Mouse (Mus musculus) stomach, embryonic 14.5 days (tissue): ENCODE measurements at regions not wholly inside any gene's neighbourhood (a gene's known extent, or its start where the extent isn't known, plus 50 kb on each side); places are given as distances from the start of the nearest gene placed in this dataset.

Source experiments
- ATAC-seq: fragments of 200-750 bp; cut with Nextera tagmentation; 2 replicates; pipeline ENCODE4 v1.8.0; 2017; ENCODE audit warnings: low read depth, moderate TSS enrichment; ENCODE audit not compliant: insufficient number of reproducible peaks, insufficient read depth, low FRiP score
- H3K27ac ChIP-seq: fragments of 300-500 bp; sonication (generic); 2 replicates; pipeline ENCODE4 v1.5.1; 2014; ENCODE audit warnings: mild to moderate bottlenecking, low read length, moderate library complexity, mixed read lengths
- H3K27me3 ChIP-seq: fragments of 300-500 bp; sonication (generic); 2 replicates; pipeline ENCODE4 v1.6.1; 2014; ENCODE audit warnings: low read length, control low read depth, mixed read lengths; ENCODE audit not compliant: control insufficient read depth, insufficient read depth
- H3K36me3 ChIP-seq: fragments of 300-500 bp; sonication (generic); 2 replicates; pipeline ENCODE4 v1.6.1; 2014; ENCODE audit warnings: mild to moderate bottlenecking, control low read depth, low read length, moderate library complexity, mixed read lengths; ENCODE audit not compliant: control insufficient read depth, insufficient read depth
- H3K4me1 ChIP-seq: fragments of 300-500 bp; sonication (generic); 2 replicates; pipeline ENCODE4 v1.6.1; 2014; ENCODE audit warnings: low read length, control low read depth, mixed read lengths; ENCODE audit not compliant: control insufficient read depth, insufficient read depth
- H3K4me2 ChIP-seq: fragments of 300-500 bp; sonication (generic); replicated peaks from 2 replicates; pipeline ENCODE4 v1.6.1; 2014; ENCODE audit warnings: low read depth, low read length, control low read depth
- H3K4me3 ChIP-seq: fragments of 300-500 bp; sonication (generic); 2 replicates; pipeline ENCODE4 v1.5.1; 2014; ENCODE audit warnings: low read depth, low read length, control low read depth
- H3K9ac ChIP-seq: fragments of 300-500 bp; sonication (generic); replicated peaks from 2 replicates; pipeline ENCODE4 v1.6.1; 2014; ENCODE audit warnings: low read depth, mild to moderate bottlenecking, control low read depth, low read length, moderate library complexity, mixed read lengths
- H3K9me3 ChIP-seq: fragments of 300-500 bp; sonication (generic); 2 replicates; pipeline ENCODE4 v1.6.1; 2016; ENCODE audit warnings: low read depth, low read length, control low read depth; ENCODE audit not compliant: control insufficient read depth
- WGBS: fragments of 180-500 bp; shearing (Covaris S2); extraction: QIAGEN DNeasy Blood & Tissue Kit; methylation state at CpG from one replicate; pipeline ENCODE4 v1.1.7; 2014; 5-methylcytosine and 5-hydroxymethylcytosine counted together

DNA sequence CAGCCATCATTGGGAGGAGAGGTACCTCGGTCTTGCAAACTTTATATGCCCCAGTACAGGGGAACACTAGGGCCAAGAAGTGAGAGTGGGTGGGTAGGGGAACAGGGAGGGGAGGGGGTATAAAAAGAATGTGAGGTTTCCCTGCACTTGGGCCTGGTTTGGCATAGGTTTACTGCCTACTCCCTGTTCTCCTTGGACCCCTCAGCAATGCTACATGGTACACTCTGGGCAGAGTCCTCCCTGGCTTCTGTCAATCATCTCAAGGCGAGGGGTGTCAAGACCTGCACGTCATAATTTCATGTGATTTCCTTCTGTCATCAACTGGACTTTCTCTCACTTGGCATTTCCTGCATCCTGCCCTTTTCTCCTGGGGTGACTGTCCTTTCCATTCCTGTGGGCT, 330.9 kb downstream of the Mllt3 start:
- no peak for ATAC-seq
- no peak overlapping the region for H3K9ac ChIP-seq
- H3K9me3 ChIP-seq = peaks cover 3% of the 10 kb centered on the region; the same call in 1 of the 2 replicates
- H3K27ac ChIP-seq = no peak overlapping the region
- WGBS = 67% methylated on average over 3 of the region's 3 CpGs
- no peaks in the 10 kb centered on the region for H3K4me1 ChIP-seq
- no peaks in the 10 kb centered on the region for H3K36me3 ChIP-seq
- no peak overlapping the region for H3K4me3 ChIP-seq
- H3K27me3 ChIP-seq = no peaks in the 10 kb centered on the region
- no peak overlapping the region for H3K4me2 ChIP-seq

DNA sequence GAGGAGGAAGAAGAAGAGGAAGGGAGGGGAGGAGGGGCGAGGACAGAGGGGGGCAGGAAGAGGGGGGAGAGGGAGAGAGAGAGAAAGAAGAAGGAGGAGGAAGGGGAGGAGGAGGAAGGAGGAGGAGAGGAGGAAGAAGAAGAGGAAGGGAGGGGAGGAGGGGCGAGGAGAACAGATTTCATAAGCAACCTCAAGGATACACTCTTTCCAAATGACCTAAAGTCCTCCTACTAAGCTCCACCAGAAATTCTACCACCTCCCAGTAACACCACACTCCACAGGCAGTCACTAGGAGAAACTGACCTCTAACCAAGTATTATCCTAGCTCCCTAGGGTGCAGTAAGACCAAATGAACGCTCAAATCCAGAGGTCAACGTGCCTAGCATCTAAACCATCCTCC, 332.1 kb downstream of the Mllt3 start:
- H3K9ac ChIP-seq = no peak overlapping the region
- no peak overlapping the region for H3K4me3 ChIP-seq
- H3K9me3 ChIP-seq = peaks cover 3% of the 10 kb centered on the region; the same call in 1 of the 2 replicates
- 75% methylated on average over 4 of the region's 4 CpGs for WGBS
- no peaks in the 10 kb centered on the region for H3K27me3 ChIP-seq
- H3K4me2 ChIP-seq = no peak overlapping the region
- no peak for ATAC-seq
- no peaks in the 10 kb centered on the region for H3K4me1 ChIP-seq
- no peaks in the 10 kb centered on the region for H3K36me3 ChIP-seq
- no peak overlapping the region for H3K27ac ChIP-seq

DNA sequence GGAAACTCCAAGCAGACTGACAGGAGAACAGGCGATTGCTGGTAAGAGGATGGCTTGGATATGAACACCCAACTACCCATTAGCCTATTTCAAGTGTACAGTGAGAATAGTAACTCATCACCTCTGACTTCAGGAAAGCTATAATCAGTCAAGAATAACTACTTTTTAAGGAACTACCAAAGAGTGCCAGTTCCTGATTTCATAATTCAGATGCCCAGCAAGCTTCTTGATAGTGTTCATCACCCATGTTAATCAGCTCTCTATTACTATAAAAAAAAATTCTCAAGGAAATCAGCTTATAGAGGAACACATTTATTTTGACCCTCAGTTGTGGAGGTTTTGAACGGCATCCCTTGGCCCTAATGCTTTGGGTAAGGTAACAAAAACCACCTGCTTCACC, 332.7 kb downstream of the Mllt3 start:
- H3K4me2 ChIP-seq = no peak overlapping the region
- no peaks in the 10 kb centered on the region for H3K27me3 ChIP-seq
- H3K27ac ChIP-seq = no peak overlapping the region
- H3K9me3 ChIP-seq = peaks cover 2% of the 10 kb centered on the region; the same call in 1 of the 2 replicates
- 73% methylated on average over 2 of the region's 2 CpGs for WGBS
- H3K4me3 ChIP-seq = no peak overlapping the region
- no peaks in the 10 kb centered on the region for H3K36me3 ChIP-seq
- no peaks in the 10 kb centered on the region for H3K4me1 ChIP-seq
- no peak overlapping the region for H3K9ac ChIP-seq
- ATAC-seq = no peak

DNA sequence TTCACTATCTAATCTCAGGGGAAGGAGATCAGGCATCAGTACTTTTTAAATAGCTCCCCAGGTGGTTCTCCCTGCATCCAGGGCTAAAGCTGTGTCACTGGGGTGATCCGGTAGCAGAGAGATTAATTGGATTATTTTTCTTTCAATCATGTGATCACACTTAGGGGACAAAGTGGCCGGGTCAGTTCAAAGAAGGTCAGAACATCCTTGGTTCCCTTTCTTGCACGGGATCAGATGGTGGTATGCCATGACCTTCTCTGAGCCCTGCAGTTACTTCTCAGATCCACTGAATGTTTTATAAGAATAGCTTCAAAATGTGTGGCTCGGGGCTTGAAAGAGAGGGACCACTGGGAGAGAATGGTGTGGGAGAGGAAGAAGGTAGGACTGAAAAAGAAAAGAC, 333.6 kb downstream of the Mllt3 start:
- Histone ChIP-seq H3K4me3 (no peak overlapping the region), H3K4me2 (no peak overlapping the region), H3K9ac (no peak overlapping the region), H3K36me3 (no peaks in the 10 kb centered on the region), H3K4me1 (no peaks in the 10 kb centered on the region), H3K9me3 (no peaks in the 10 kb centered on the region), H3K27ac (no peak overlapping the region), H3K27me3 (no peaks in the 10 kb centered on the region)
- 40% methylated on average over 4 of the region's 4 CpGs for WGBS
- no peak for ATAC-seq

DNA sequence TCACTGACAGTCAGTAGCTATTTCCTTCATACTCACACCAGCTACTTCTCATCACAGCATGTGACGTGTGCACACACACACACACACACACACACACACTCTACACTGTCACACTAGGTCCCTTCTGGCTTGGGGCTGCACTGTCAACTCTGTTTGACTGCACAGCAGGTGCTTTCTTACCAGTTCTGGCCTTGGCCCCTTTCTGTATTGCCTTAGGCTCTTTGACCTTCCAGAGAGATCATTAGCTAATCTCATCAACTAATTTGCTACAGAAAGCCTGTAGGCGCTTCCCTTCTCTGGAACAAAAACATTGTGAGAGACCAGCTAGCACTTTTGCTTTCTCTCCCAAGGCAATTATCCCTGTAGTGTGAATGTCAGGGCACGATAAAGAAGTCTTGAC, 334.4 kb downstream of the Mllt3 start:
- H3K9me3 ChIP-seq = no peaks in the 10 kb centered on the region
- H3K4me2 ChIP-seq = no peak overlapping the region
- WGBS = 70% methylated on average over 3 of the region's 3 CpGs
- H3K27me3 ChIP-seq = no peaks in the 10 kb centered on the region
- H3K27ac ChIP-seq = no peak overlapping the region
- H3K4me3 ChIP-seq = no peak overlapping the region
- H3K36me3 ChIP-seq = no peaks in the 10 kb centered on the region
- no peaks in the 10 kb centered on the region for H3K4me1 ChIP-seq
- H3K9ac ChIP-seq = no peak overlapping the region
- ATAC-seq = no peak

DNA sequence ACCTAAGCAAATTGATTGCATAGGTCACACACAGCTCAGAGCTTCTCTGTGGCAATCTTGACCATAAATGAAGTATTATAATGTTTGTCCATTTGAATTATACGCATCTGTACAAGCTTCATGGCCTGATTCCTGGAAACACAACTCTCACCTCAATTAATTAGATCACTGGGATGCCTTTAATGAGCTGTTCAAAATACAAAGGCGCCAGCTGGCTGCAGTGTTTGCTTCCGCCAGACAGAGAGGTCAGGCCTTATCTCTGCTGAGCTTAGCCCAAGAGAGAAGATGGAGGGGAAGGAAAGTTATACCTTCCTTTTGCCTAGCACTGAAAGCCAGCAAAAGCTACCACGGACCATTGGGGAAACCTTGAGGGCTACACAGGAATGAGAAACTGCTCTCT, 336.2 kb downstream of the Mllt3 start:
- Histone ChIP-seq H3K27me3 (no peaks in the 10 kb centered on the region), H3K9me3 (no peaks in the 10 kb centered on the region), H3K9ac (no peak overlapping the region), H3K4me3 (no peak overlapping the region), H3K4me1 (no peaks in the 10 kb centered on the region), H3K4me2 (no peak overlapping the region), H3K27ac (no peak overlapping the region), H3K36me3 (no peaks in the 10 kb centered on the region)
- ATAC-seq = no peak
- WGBS = 72% methylated on average over 4 of the region's 4 CpGs

DNA sequence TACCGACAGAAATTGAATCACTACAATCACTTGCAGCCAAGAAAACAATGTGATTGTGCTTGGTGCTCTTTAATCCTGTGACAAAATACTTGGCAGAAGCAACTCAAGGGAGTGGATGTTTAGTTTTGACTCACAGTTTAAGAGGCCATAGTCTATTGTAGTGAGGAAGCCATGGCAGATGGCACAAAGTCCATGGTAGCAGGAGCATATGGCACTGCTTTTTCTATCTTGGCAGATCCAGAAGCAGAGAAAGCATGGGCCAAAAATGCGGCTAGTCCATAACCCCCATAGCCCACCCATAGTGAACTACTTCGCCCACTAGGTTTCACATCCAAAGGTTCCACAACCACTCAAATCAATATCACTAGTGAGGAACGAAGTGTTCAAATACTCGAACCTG, 337.4 kb downstream of the Mllt3 start:
- WGBS = 96% methylated on average over 5 of the region's 5 CpGs
- Histone ChIP-seq H3K4me1 (no peaks in the 10 kb centered on the region), H3K4me3 (no peak overlapping the region), H3K36me3 (no peaks in the 10 kb centered on the region), H3K27ac (no peak overlapping the region), H3K9me3 (no peaks in the 10 kb centered on the region), H3K27me3 (no peaks in the 10 kb centered on the region), H3K9ac (no peak overlapping the region), H3K4me2 (no peak overlapping the region)
- no peak for ATAC-seq

DNA sequence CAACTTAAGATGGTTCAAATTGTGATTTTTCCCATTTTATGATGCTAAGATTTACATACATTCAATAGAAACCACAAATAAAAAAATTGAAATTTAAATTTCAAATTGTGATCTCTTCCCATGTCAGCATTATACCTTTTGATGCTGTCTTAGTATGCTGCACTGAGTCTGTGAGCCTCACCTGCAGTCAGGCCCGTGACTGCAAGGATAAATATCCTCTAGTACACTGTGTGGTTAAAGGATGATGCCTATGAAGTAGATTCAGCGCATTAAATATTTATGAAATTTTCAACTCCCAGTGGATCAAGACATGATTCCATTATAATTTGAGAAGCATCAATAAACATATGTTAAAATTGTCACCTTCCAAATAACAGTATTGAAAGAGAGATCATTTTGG, 340.4 kb downstream of the Mllt3 start:
- H3K27ac ChIP-seq = no peak overlapping the region
- ATAC-seq = no peak
- no peaks in the 10 kb centered on the region for H3K4me1 ChIP-seq
- no peak overlapping the region for H3K4me3 ChIP-seq
- H3K9ac ChIP-seq = no peak overlapping the region
- no peaks in the 10 kb centered on the region for H3K9me3 ChIP-seq
- WGBS = 88% methylated on average over 2 of the region's 2 CpGs
- no peaks in the 10 kb centered on the region for H3K36me3 ChIP-seq
- no peak overlapping the region for H3K4me2 ChIP-seq
- H3K27me3 ChIP-seq = no peaks in the 10 kb centered on the region

DNA sequence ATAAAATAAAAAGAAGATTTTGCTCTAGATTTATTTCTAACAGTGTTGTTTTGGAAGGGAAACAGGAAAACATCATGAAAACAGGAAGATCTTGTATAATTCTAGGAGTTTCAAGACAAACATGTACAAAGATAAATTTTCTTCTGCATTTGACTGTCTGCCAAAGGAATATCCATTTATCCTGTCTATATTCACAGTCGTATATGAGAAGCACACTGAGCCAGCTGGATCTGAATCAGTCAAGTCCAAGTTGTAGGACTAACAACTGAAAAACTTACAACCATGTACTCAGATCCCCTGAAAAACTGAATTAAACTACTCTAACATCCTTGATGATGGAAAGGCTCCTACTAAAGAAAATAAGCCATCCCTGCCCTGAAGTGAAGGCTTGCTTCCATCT, 348.2 kb downstream of the Mllt3 start:
- H3K36me3 ChIP-seq = no peaks in the 10 kb centered on the region
- H3K4me1 ChIP-seq = no peaks in the 10 kb centered on the region
- H3K9ac ChIP-seq = no peak overlapping the region
- H3K27ac ChIP-seq = no peak overlapping the region
- H3K27me3 ChIP-seq = no peaks in the 10 kb centered on the region
- H3K4me3 ChIP-seq = no peak overlapping the region
- no peak overlapping the region for H3K4me2 ChIP-seq
- WGBS = 48% methylated on average over 1 of the region's 1 CpGs
- ATAC-seq = no peak
- H3K9me3 ChIP-seq = no peaks in the 10 kb centered on the region
